Mouse (Mus musculus): Measurements from ENCODE around the gene Cyct.

The Cyct gene

DNA sequence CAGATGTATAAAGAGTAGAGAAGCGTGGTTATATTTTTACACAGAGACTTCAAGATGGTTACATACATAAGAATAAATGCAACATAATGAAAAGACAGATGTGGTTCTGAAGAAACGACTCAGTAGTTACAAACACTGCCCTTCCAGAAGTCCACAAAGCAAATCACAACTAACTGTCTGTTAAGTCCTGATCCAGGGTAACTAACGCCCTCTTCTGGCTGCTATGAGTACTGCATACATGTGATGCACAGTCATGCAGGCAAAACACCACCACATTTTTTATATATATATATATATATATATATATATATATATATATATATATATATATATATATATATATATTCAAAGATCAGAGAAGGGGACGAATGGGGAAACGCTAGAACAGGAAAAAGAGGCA lies 25.7 kb downstream of the Cyct start:
- DNase-seq (ENCODE audit: low spot score), result no peak

DNA sequence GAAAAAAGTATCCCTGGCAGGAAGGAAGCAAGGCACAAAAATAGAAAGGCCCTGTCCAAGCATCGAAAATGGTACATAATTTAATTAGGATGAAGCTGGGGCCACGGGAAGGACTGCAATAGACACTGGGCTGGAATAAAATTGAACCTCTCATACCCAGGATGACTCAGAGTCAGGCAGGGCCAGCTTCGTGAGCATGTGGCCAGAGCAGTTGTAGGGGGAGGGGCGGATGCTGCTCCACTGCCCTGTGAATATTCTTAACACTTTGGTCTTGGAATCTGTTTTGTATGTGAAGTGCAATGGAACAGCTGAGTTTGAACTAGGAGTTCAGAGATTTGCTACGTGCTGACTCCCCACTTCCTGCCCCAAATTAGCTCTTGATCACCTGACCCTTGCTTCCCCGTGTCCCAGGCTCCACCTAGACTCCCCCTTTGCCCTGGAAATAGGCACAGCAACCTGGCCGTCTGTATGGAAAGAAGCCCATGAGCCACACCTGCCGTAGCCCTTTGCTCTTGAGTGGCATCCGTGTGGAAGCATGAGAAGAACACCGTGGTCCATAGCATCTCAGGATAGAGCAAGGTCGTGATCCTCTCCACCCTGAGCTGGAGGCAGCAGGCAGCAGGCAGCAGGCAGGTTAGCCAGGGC lies 28.0 kb downstream of the Cyct start:
- DNase-seq (ENCODE audit: low spot score), result no peak

DNA sequence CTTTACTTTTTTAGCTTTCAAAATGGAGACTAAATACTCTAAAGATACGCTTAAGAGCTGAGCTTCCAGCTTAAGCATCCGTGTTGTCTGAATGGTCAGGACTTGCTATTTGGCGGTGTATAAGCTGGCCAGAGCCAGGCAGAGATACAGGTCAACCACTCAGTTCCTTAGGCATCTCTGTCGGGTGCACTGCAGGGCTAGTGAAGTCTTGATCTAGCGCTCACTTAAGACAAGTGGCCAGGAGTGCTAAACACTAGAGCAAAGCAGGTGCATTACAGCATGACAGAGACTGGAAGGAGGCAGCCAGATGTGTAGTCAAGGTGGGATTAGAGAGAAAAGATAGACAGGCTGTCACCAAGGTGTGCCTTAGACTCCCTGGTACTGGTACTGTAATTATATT lies 30.2 kb downstream of the Cyct start:
- no peak for DNase-seq (ENCODE audit: low spot score)

DNA sequence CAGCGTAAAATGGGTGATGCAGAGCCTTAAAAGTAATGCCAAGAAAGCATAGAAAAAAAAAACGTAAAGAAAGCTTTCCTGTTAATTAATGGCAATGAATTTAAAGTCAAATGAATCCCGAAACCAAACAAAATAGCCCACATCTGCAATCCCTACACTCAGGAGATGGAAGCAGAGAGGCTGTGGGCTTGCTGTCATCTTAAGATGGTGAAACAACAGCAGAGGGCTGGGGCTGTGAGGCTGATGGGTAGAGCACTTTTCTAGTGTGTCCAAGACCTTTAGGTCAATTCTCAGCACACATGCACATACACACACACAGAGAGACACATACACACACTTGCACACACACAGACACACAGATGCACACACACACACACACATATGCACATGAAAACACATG lies 34.1 kb downstream of the Cyct start:
- DNase-seq (ENCODE audit: low spot score), result no peak

DNA sequence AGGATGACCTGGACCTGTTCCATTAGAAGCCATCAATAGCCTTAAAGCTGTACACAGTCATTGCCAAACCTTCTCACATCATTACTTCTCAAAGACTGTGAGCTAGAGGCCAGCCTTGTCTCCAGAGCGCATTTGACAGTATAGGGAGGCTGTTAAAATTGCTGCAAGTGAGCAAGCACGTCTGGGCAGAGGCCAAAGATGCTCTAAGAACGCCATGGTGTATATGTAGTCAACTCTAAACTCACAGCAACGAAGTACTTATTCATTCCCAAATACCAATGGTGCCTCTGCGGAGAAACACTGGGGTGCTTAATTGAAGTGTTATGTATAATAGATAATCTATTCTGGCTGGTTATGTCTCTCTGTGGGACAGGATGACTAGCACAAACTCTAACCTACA lies 35.8 kb downstream of the Cyct start:
- no peak for DNase-seq (ENCODE audit: low spot score)

DNA sequence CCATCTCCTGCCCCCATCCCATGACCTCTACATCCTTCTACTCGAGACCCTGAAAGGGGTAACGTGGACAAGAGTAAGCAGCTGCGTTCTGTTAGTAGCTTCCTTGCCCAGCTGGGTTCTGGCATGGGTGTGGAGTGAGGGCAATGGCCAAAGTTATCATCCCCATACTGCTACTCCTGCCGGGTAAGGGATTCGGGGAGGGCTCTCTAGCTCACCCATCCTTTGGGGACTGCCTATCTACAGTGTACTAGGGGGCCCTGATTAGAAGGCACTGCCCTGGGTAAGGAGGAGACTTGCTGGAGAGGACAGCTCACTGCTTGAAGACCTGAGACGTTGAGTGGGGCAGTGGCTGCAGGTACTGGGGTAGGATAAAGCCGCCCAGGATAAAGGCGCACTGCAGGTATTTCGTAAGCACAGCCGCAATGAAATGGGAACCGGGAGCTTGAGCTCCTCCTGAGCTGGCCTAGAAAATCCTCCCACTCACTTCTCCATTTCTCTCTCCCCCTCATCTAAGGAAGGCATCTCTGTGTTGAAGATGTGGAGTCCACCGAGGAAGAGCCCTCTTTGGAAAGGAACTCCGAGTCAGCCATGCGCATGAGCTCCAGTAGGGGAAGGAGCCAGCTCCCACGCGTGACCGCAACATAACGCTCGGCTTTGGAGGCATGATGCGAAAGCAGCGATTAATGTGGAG lies 36.9 kb downstream of the Cyct start:
- no peak for DNase-seq (ENCODE audit: low spot score)

DNA sequence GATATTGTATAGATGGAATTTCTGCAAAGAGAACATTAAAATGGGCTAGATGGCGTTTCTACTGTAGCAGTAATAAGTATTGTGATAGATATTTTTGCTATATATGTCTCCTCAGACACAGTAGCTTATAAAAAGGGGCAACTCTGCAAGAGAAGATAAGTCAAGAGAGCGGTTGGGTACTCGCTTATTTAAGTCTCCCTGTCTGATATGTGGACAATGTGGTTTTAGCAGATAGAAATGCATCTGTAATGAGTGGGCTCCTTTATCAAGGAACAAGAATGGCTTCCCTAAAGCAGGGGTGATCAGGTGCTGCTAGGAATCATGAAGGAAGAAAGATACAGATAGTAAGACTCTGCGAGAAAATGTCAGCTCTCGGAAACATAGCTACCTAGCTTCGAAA lies 39.9 kb downstream of the Cyct start:
- DNase-seq (ENCODE audit: low spot score), result no peak

DNA sequence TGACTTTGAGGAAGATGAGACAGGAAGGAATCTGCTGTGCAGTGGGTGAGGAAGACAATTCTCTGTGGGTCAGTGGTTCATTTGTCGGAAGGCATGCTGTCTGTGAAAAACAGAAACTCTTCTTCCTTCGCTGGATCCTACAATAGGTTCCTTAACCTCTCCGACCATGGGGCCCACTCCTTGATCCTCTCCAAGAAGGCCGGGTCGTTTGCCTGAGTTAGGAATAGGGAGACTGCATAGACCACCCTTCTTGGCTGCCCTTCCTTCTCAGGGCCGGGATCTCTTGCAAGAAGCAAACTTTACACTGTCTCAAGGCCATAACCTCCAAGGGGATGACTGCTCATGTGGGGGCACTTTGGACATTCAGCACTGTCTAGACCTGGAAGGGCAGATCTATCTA lies 41.0 kb downstream of the Cyct start:
- no peak for DNase-seq (ENCODE audit: low spot score)
